ENCODE assay signal across 14 mouse cellular contexts in the genomic region with DNA sequence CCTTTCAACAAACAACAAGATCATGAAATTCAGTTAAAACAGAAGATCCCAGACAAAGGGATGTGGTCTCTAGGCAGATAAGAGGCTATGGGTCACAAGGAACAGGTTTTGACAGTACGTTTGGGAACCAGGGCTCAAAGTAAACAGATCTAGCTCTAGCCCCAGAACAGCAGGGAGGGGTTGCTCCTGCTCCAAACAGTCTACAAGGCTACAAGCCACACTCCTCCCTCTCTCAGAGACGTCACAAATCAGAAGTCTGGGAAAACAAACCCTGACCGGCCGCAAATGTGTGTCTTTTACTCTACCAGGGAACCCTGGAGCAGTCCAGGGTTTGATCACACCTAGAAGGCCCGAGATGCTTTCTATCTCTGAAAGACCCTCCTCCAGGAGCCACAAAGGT. TPM values are rescaled to one million over a fixed set of nuclear protein-coding genes. Genes with fewer than 3 reads are reported as not detected.
DNase-seq lines count a peak whose midpoint lies in the region; ATAC-seq and TF ChIP-seq lines count a peak whose summit lies in the region.
"Had no signal": no experiment of that assay in that cellular context is flagged by ENCODE, and none has a peak within 500 bp of the region (broad histone marks: within the 10 kb centered on the region; RNA-seq: fewer than 3 reads in every experiment).

No protein-coding gene starts in this region.

- no peak for DNase-seq in heart, postnatal 25 days (ENCODE audit: low spot score)
- DNase-seq in layer of hippocampus, adult 2 months (ENCODE audit: low spot score in 2 of 2) = no peak
- no peak for DNase-seq in layer of hippocampus, adult 8-10 months (ENCODE audit: low spot score in 2 of 2)
- no peak for DNase-seq in limb, embryonic 10.5 days (ENCODE audit: low spot score)
- DNase-seq: cerebellum, adult 8-10 months; forebrain, postnatal 0 days; kidney, adult 11 months; liver, embryonic 13.5 days; right cerebral cortex, postnatal 14 days had no signal

- ATAC-seq in heart, embryonic 11.5 days (replicated peaks; ENCODE audit: insufficient number of reproducible peaks, low FRiP score, low TSS enrichment) = no peak
- no peak for ATAC-seq in embryonic facial prominence, embryonic 12.5 days (ENCODE audit: insufficient number of reproducible peaks, insufficient read depth, low FRiP score, low TSS enrichment)
- ATAC-seq in CD4-positive, CD25-positive, alpha-beta regulatory T cell, adult 4 months = no peak
- ATAC-seq: forebrain, postnatal 0 days had no signal

- no peak for TF ChIP-seq CTCF in layer of hippocampus, adult 2 months (conservative IDR thresholded peaks at IDR 0.05)

- peaks cover 5% of the 10 kb centered on the region; the same call in 1 of the 2 replicates for H3K36me3 ChIP-seq in heart, embryonic 11.5 days (ENCODE audit: control insufficient read depth, insufficient read depth, low read length)
- H3K36me3 ChIP-seq in embryonic facial prominence, embryonic 12.5 days = peaks cover 10% of the 10 kb centered on the region
- peaks cover 9% of the 10 kb centered on the region for H3K36me3 ChIP-seq in limb, embryonic 10.5 days

- H3K4me1 ChIP-seq in heart, embryonic 11.5 days (ENCODE audit: control insufficient read depth, insufficient read depth, low read length) = peaks cover 87% of the 10 kb centered on the region
- H3K4me1 ChIP-seq in embryonic facial prominence, embryonic 12.5 days = peaks cover 72% of the 10 kb centered on the region
- peaks cover 78% of the 10 kb centered on the region for H3K4me1 ChIP-seq in limb, embryonic 10.5 days

- H3K9me3 ChIP-seq in heart, embryonic 11.5 days (replicated peaks; ENCODE audit: control insufficient read depth, low read length) = no peaks in the 10 kb centered on the region
- H3K9me3 ChIP-seq in embryonic facial prominence, embryonic 12.5 days = no peaks in the 10 kb centered on the region
- H3K9me3 ChIP-seq in limb, embryonic 10.5 days (replicated peaks) = no peaks in the 10 kb centered on the region
- H3K9me3 ChIP-seq: liver, embryonic 13.5 days had no signal

- intact Hi-C loops in heart, postnatal 25 days (cut with DNase I) = no loop called here

- H3K9ac ChIP-seq in heart, embryonic 11.5 days (ENCODE audit: low read depth, low read length) = no peak overlapping the region
- no peak overlapping the region for H3K9ac ChIP-seq in embryonic facial prominence, embryonic 12.5 days
- H3K9ac ChIP-seq: forebrain, postnatal 0 days; liver, embryonic 13.5 days had no signal

- no peak overlapping the region for H3K4me2 ChIP-seq in heart, embryonic 11.5 days
- H3K4me2 ChIP-seq in embryonic facial prominence, embryonic 12.5 days (replicated peaks) = no peak overlapping the region
- H3K4me2 ChIP-seq: liver, embryonic 13.5 days had no signal

- H3K27me3 ChIP-seq in heart, embryonic 11.5 days (ENCODE audit: control insufficient read depth, insufficient read depth, low read length) = no peaks in the 10 kb centered on the region
- H3K27me3 ChIP-seq in embryonic facial prominence, embryonic 12.5 days = no peaks in the 10 kb centered on the region
- peaks cover 9% of the 10 kb centered on the region for H3K27me3 ChIP-seq in limb, embryonic 10.5 days (ENCODE audit: low read depth, poor library complexity, severe bottlenecking)
- H3K27me3 ChIP-seq: liver, embryonic 13.5 days had no signal

- WGBS in heart, embryonic 11.5 days (ENCODE audit: insufficient replicate concordance) = 51% methylated on average over 5 of the region's 5 CpGs
- WGBS in embryonic facial prominence, embryonic 12.5 days = 27% methylated on average over 5 of the region's 5 CpGs
- 38% methylated on average over 5 of the region's 5 CpGs for WGBS in limb, embryonic 10.5 days

- no peak overlapping the region for H3K4me3 ChIP-seq in heart, embryonic 11.5 days (ENCODE audit: low read depth, low read length)
- H3K4me3 ChIP-seq in layer of hippocampus, adult 2 months = no peak overlapping the region
- no peak overlapping the region for H3K4me3 ChIP-seq in embryonic facial prominence, embryonic 12.5 days
- no peak overlapping the region for H3K4me3 ChIP-seq in limb, embryonic 10.5 days
- H3K4me3 ChIP-seq: left cerebral cortex, adult 2 months; liver, embryonic 13.5 days had no signal

- peak overlapping the region; percentile 41; the same call in 1 of the 2 replicates for H3K27ac ChIP-seq in heart, embryonic 11.5 days (ENCODE audit: low read depth, low read length)
- peak overlapping the region; percentile 18; the same call in 1 of the 2 replicates for H3K27ac ChIP-seq in layer of hippocampus, adult 2 months
- H3K27ac ChIP-seq in embryonic facial prominence, embryonic 12.5 days = peak overlapping the region; percentile 18; the same call in 1 of the 2 replicates
- 0 out of 2 replicates have a peak overlapping the region, but pooled peaks have one; percentile 28 for H3K27ac ChIP-seq in limb, embryonic 10.5 days
- H3K27ac ChIP-seq: left cerebral cortex, adult 2 months; liver, embryonic 13.5 days had no signal

RNA-seq across cellular contexts. Expression of a gene that starts 19.0 kb away (rescaled TPM):
- polyA plus RNA-seq in heart, embryonic 11.5 days (2014; fragmentation: Nextera tagmentation; extraction: Ambion mirVana) = 42.8 and 45.3 TPM in 2 replicates
- total RNA-seq in heart, postnatal 25 days (2021) = 100 to 1,000 TPM; 129 to 136 TPM
- total RNA-seq in layer of hippocampus, adult 2 months (2021) = 100 to 1,000 TPM; 233 to 243 TPM
- 100 to 1,000 TPM; 219 to 252 (median 232) TPM for total RNA-seq in layer of hippocampus, adult 8-10 months (2022)
- polyA plus RNA-seq in embryonic facial prominence, embryonic 12.5 days (2016; fragmentation: Nextera tagmentation; extraction: Ambion mirVana) = 70.0 and 80.0 TPM in 2 replicates
- polyA plus RNA-seq in limb, embryonic 10.5 days (2016; fragmentation: Nextera tagmentation; extraction: Ambion mirVana) = 36.4 and 50.2 TPM in 2 replicates
- 10 to 100 TPM in 1 of 2 experiments, 1 to 10 TPM in 1; 6.5 to 12.3 TPM for polyA plus RNA-seq in CD4-positive, CD25-positive, alpha-beta regulatory T cell, adult 4 months (2017; shearing (Covaris generic))

RNA-seq across cellular contexts. Expression of a gene that starts 21.6 kb away (rescaled TPM):
- 27.9 and 28.7 TPM in 2 replicates for polyA plus RNA-seq in heart, embryonic 11.5 days (2014; fragmentation: Nextera tagmentation; extraction: Ambion mirVana)
- 10 to 100 TPM; 40.3 to 41.8 TPM for total RNA-seq in heart, postnatal 25 days (2021)
- 10 to 100 TPM; 58.2 to 59.7 TPM for total RNA-seq in layer of hippocampus, adult 2 months (2021)
- 10 to 100 TPM; 66.0 to 74.2 (median 70.4) TPM for total RNA-seq in layer of hippocampus, adult 8-10 months (2022)
- polyA plus RNA-seq in embryonic facial prominence, embryonic 12.5 days (2016; fragmentation: Nextera tagmentation; extraction: Ambion mirVana) = 30.3 and 31.3 TPM in 2 replicates
- 41.4 and 41.6 TPM in 2 replicates for polyA plus RNA-seq in limb, embryonic 10.5 days (2016; fragmentation: Nextera tagmentation; extraction: Ambion mirVana)
- polyA plus RNA-seq in CD4-positive, CD25-positive, alpha-beta regulatory T cell, adult 4 months (2017; shearing (Covaris generic)) = 10 to 100 TPM; 29.1 to 53.9 TPM

RNA-seq across cellular contexts. Expression of a gene that starts 25.9 kb away (rescaled TPM):
- 61.3 and 64.3 TPM in 2 replicates for polyA plus RNA-seq in heart, embryonic 11.5 days (2014; fragmentation: Nextera tagmentation; extraction: Ambion mirVana)
- total RNA-seq in heart, postnatal 25 days (2021) = 10 to 100 TPM; 46.6 to 51.5 TPM
- 10 to 100 TPM; 56.6 to 56.9 TPM for total RNA-seq in layer of hippocampus, adult 2 months (2021)
- 10 to 100 TPM; 53.5 to 61.6 (median 58.8) TPM for total RNA-seq in layer of hippocampus, adult 8-10 months (2022)
- 104 and 108 TPM in 2 replicates for polyA plus RNA-seq in embryonic facial prominence, embryonic 12.5 days (2016; fragmentation: Nextera tagmentation; extraction: Ambion mirVana)
- 125 and 146 TPM in 2 replicates for polyA plus RNA-seq in limb, embryonic 10.5 days (2016; fragmentation: Nextera tagmentation; extraction: Ambion mirVana)
- polyA plus RNA-seq in CD4-positive, CD25-positive, alpha-beta regulatory T cell, adult 4 months (2017; shearing (Covaris generic)) = 10 to 100 TPM; 33.4 to 69.4 TPM

RNA-seq across cellular contexts. Expression of a gene that starts 37.7 kb away (rescaled TPM):
- polyA plus RNA-seq in heart, embryonic 11.5 days (2014; fragmentation: Nextera tagmentation; extraction: Ambion mirVana) = 12.7 and 13.2 TPM in 2 replicates
- total RNA-seq in heart, postnatal 25 days (2021) = under 1 TPM; 0.10 to 0.39 TPM
- total RNA-seq in layer of hippocampus, adult 2 months (2021) = 1 to 10 TPM; 1.0 to 1.1 TPM
- total RNA-seq in layer of hippocampus, adult 8-10 months (2022) = 1 to 10 TPM in 1 of 4 experiments, under 1 TPM in 3; 0.62 to 1.2 (median 0.64) TPM
- polyA plus RNA-seq in embryonic facial prominence, embryonic 12.5 days (2016; fragmentation: Nextera tagmentation; extraction: Ambion mirVana) = 20.6 and 21.7 TPM in 2 replicates
- 33.4 and 35.7 TPM in 2 replicates for polyA plus RNA-seq in limb, embryonic 10.5 days (2016; fragmentation: Nextera tagmentation; extraction: Ambion mirVana)
- polyA plus RNA-seq in CD4-positive, CD25-positive, alpha-beta regulatory T cell, adult 4 months (2017; shearing (Covaris generic)) = 1 to 10 TPM in 1 of 2 experiments, under 1 TPM in 1; 0.40 to 1.8 TPM
- total RNA-seq: monocyte, adult 5-6 weeks had no signal

RNA-seq across cellular contexts. Expression of a gene that starts 54.8 kb away (rescaled TPM):
- 31.2 and 36.3 TPM in 2 replicates for polyA plus RNA-seq in heart, embryonic 11.5 days (2014; fragmentation: Nextera tagmentation; extraction: Ambion mirVana)
- 10 to 100 TPM; 14.3 to 17.5 TPM for total RNA-seq in heart, postnatal 25 days (2021)
- total RNA-seq in layer of hippocampus, adult 2 months (2021) = 10 to 100 TPM; 26.5 to 27.1 TPM
- 10 to 100 TPM; 22.6 to 27.3 (median 25.1) TPM for total RNA-seq in layer of hippocampus, adult 8-10 months (2022)
- 43.4 and 44.3 TPM in 2 replicates for polyA plus RNA-seq in embryonic facial prominence, embryonic 12.5 days (2016; fragmentation: Nextera tagmentation; extraction: Ambion mirVana)
- 34.0 and 39.6 TPM in 2 replicates for polyA plus RNA-seq in limb, embryonic 10.5 days (2016; fragmentation: Nextera tagmentation; extraction: Ambion mirVana)
- polyA plus RNA-seq in CD4-positive, CD25-positive, alpha-beta regulatory T cell, adult 4 months (2017; shearing (Covaris generic)) = 10 to 100 TPM; 10.8 to 19.6 TPM
